Mouse (Mus musculus) heart, adult 2 months (tissue): ENCODE results near the gene Gm6676.
"Not testable (repeated sequence)": the region's sequence is repeated elsewhere in the genome, so short reads cannot be mapped to it uniquely, and the experiment has no call there.

Source experiments
- CTCF ChIP-seq: fragments of 200-600 bp; IDR thresholded peaks from 2 replicates; pipeline ENCODE4 v1.8.1; 2022; ENCODE audit warnings: antibody characterized with exemption, mild to moderate bottlenecking, moderate library complexity
- EP300 ChIP-seq: fragments of 200-500 bp; IDR thresholded peaks from 2 replicates; pipeline ENCODE4 v1.6.1; 2011; ENCODE audit warnings: low read depth, low read length, control low read depth; ENCODE audit not compliant: insufficient read depth
- POLR2A ChIP-seq: fragments of 200-500 bp; IDR thresholded peaks from 2 replicates; pipeline ENCODE4 v1.6.1; 2011; ENCODE audit warnings: mild to moderate bottlenecking, low read depth, low read length, control low read depth; ENCODE audit not compliant: insufficient read depth

GRCm38 (mm10) chr14:7105124-7105802, 19.9 kb downstream of the Gm6676 start:
- not testable (repeated sequence) for TF ChIP-seq CTCF, EP300, POLR2A
